Mouse (Mus musculus) embryonic facial prominence, embryonic 12.5 days (tissue): ENCODE data around the gene Entpd1. TPM values are rescaled to one million over a fixed set of nuclear protein-coding genes. Genes with fewer than 3 reads are reported as not detected.
"Not testable (repeated sequence)": the region's sequence is repeated elsewhere in the genome, so short reads cannot be mapped to it uniquely, and the experiment has no call there.

ENCODE experiments used
- ATAC-seq: fragments of 200-750 bp; cut with Nextera tagmentation; 2 replicates; pipeline ENCODE4 v1.8.0; 2017; ENCODE audit not compliant: insufficient number of reproducible peaks, insufficient read depth, low FRiP score, low TSS enrichment
- H3K27ac ChIP-seq: fragments of 300-500 bp; sonication (generic); 2 replicates; pipeline ENCODE4 v1.5.1; 2016; ENCODE audit warnings: mild to moderate bottlenecking
- H3K27me3 ChIP-seq: fragments of 300-500 bp; sonication (generic); 2 replicates; pipeline ENCODE4 v1.6.1; 2016; ENCODE audit warnings: mild to moderate bottlenecking, moderate library complexity
- H3K36me3 ChIP-seq: fragments of 300-500 bp; sonication (generic); 2 replicates; pipeline ENCODE4 v1.6.1; 2016; ENCODE audit warnings: mild to moderate bottlenecking
- H3K4me1 ChIP-seq: fragments of 300-500 bp; sonication (generic); 2 replicates; pipeline ENCODE4 v1.6.1; 2016
- H3K4me2 ChIP-seq: fragments of 300-500 bp; sonication (generic); replicated peaks from 2 replicates; pipeline ENCODE4 v1.6.1; 2016; ENCODE audit warnings: mild to moderate bottlenecking, moderate library complexity
- H3K4me3 ChIP-seq: fragments of 300-500 bp; sonication (generic); 2 replicates; pipeline ENCODE4 v1.5.1; 2016; ENCODE audit warnings: mild to moderate bottlenecking
- H3K9ac ChIP-seq: fragments of 300-500 bp; sonication (generic); 2 replicates; pipeline ENCODE4 v1.6.1; 2016; ENCODE audit warnings: mild to moderate bottlenecking, moderate library complexity
- H3K9me3 ChIP-seq: fragments of 300-500 bp; sonication (generic); 2 replicates; pipeline ENCODE4 v1.6.1; 2016; ENCODE audit warnings: mild to moderate bottlenecking, moderate library complexity
- WGBS: fragments of 180-500 bp; shearing (Covaris S2); methylation state at CpG from one replicate; pipeline ENCODE4 v1.1.7; 2016; 5-methylcytosine and 5-hydroxymethylcytosine counted together
- polyA plus RNA-seq: library from polyadenylated mRNA; unstranded; fragments of >200 nt; fragmentation: Nextera tagmentation; extraction: Ambion mirVana; gene quantifications from 2 replicates; pipeline ENCODE4 v1.2.1, GENCODE M21; 2016

Gene Entpd1
- polyA plus RNA-seq, 1 experiment from 2014 or later: 7.4 TPM

DNA sequence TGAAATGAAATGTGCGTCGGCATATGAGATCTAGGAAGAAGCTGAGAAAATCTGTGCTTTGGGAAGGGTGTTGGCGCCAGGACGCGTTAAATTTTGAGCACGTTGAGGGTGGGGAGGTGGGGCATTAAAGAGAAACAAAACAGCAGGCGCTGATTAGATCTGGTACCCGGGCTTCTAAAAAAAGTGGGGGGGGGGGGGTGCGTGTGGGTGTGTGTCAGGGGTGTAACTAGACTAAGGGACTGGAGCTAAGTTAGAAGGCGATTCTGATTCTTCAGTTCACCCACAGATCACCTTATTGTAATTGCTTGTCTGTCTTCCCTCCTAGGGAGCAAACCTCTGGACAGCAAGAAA is 22.7 kb upstream of the Entpd1 start:
- no peak for ATAC-seq
- no peak overlapping the region for H3K27ac ChIP-seq
- H3K36me3 ChIP-seq: no peaks in the 10 kb centered on the region
- no peaks in the 10 kb centered on the region for H3K9me3 ChIP-seq
- peak overlapping the region; percentile 79 for H3K4me2 ChIP-seq
- 0% methylated on average over 10 of the region's 10 CpGs for WGBS
- H3K9ac ChIP-seq: peak overlapping the region; percentile 16; the same call in 1 of the 2 replicates
- H3K4me3 ChIP-seq: peak overlapping the region; percentile 79
- no peaks in the 10 kb centered on the region for H3K27me3 ChIP-seq
- H3K4me1 ChIP-seq: peaks cover 10% of the 10 kb centered on the region

GRCm38 (mm10) chr19:40595231-40595630 is 16.9 kb upstream of the Entpd1 start:
- H3K4me2 ChIP-seq: no peak overlapping the region
- no peak for ATAC-seq
- H3K36me3 ChIP-seq: peaks cover 20% of the 10 kb centered on the region; the same call in 1 of the 2 replicates
- no peaks in the 10 kb centered on the region for H3K27me3 ChIP-seq
- WGBS: 89% methylated on average over 3 of the region's 3 CpGs
- H3K9ac ChIP-seq: no peak overlapping the region
- no peak overlapping the region for H3K4me3 ChIP-seq
- H3K4me1 ChIP-seq: no peaks in the 10 kb centered on the region
- no peak overlapping the region for H3K27ac ChIP-seq
- H3K9me3 ChIP-seq: no peaks in the 10 kb centered on the region

- WGBS: 87% methylated on average over 8 of the region's 8 CpGs
- no peak for ATAC-seq
- Histone ChIP-seq H3K4me2 (no peak overlapping the region), H3K4me1 (no peaks in the 10 kb centered on the region), H3K9me3 (no peaks in the 10 kb centered on the region), H3K36me3 (peaks cover 20% of the 10 kb centered on the region; the same call in 1 of the 2 replicates), H3K27me3 (no peaks in the 10 kb centered on the region), H3K27ac (no peak overlapping the region), H3K9ac (no peak overlapping the region), H3K4me3 (no peak overlapping the region)
These were observed 16.3 kb upstream of the Entpd1 start for GRCm38 (mm10) chr19:40595831-40596230.

DNA sequence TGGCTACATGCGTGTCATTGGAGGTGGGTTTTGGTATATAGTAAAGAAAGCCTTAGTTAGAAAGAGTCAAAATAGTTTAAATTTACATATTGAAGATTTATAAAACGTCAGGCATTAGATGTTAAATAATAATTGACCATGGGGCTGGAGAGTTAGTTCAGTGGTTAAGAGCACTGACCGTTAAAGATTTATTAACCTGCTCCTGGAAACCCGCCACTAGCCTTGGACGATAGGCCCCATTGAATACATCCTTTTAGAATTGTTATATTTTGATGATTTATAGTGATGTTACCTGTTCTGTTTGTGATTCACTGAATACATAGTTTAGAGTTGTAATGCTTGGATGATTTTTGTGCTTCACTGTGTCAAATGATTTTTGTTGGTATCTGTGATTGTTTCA is 11.3 kb upstream of the Entpd1 start:
- not testable (repeated sequence) for ATAC-seq, H3K9ac ChIP-seq
- 94% methylated on average over 5 of the region's 5 CpGs for WGBS

DNA sequence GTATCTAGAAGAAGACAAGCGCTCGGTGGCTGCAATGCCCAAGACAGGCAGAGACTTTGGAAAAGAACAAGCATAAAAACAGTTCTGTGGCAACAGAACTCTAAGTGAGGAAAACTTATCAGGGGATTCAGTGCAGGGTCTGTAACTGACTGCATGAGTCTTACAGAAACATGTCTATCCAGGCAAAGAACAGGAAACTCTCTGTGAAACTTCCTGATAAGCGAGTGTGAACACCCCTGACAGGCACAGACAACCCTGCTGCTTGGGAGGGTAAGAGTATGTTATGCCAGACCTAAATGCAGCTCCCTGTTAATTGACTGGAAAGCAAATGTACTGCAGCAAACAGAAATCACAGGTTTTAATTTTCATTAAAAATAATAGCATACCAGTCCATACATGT is 10.3 kb upstream of the Entpd1 start:
- Histone ChIP-seq H3K4me3 (no peak overlapping the region), H3K4me1 (no peaks in the 10 kb centered on the region), H3K36me3 (peaks cover 30% of the 10 kb centered on the region), H3K4me2 (no peak overlapping the region), H3K27ac (no peak overlapping the region), H3K9ac (no peak overlapping the region), H3K9me3 (no peaks in the 10 kb centered on the region), H3K27me3 (no peaks in the 10 kb centered on the region)
- 79% methylated on average over 3 of the region's 3 CpGs for WGBS
- no peak for ATAC-seq

More for the DNA sequence above, 11.3 kb upstream of the Entpd1 start:
- not testable (repeated sequence) for H3K9me3 ChIP-seq, H3K4me3 ChIP-seq, H3K4me2 ChIP-seq, H3K27me3 ChIP-seq, H3K27ac ChIP-seq, H3K4me1 ChIP-seq
- peaks cover 29% of the 10 kb centered on the region for H3K36me3 ChIP-seq

- Histone ChIP-seq H3K4me3 (no peak overlapping the region), H3K9me3 (no peaks in the 10 kb centered on the region), H3K36me3 (peaks cover 50% of the 10 kb centered on the region)
These were observed 7.0 kb upstream of the Entpd1 start for GRCm38 (mm10) chr19:40605189-40605588.

DNA sequence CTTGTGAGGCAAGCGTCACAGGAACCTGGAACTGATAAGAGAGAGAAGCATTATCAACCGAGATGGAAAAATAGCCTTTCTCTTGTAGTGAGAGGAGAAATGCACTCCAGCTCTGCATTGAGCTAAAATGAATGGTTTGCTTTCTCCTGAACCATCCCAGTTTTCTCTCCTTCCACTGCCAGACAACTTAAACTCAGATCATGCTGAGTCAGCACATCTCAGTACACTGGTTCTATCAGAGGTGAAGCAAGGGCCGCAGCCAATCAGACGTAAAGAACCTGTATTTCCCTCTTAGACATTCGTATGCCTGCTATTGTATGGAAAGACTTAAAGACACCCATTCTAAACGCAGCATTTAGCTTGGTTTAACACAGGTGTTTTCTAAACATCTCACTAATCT is 4.5 kb upstream of the Entpd1 start:
- WGBS: 90% methylated on average over 6 of the region's 6 CpGs

More at GRCm38 (mm10) chr19:40605189-40605588, 7.0 kb upstream of the Entpd1 start:
- H3K27ac ChIP-seq: no peak overlapping the region
- no peak overlapping the region for H3K9ac ChIP-seq
- ATAC-seq: no peak
- 95% methylated on average over 9 of the region's 9 CpGs for WGBS
- no peak overlapping the region for H3K4me2 ChIP-seq
- no peaks in the 10 kb centered on the region for H3K4me1 ChIP-seq
- H3K27me3 ChIP-seq: no peaks in the 10 kb centered on the region

GRCm38 (mm10) chr19:40614811-40615210 is 2.6 kb downstream of the Entpd1 start:
- Histone ChIP-seq H3K27ac (no peak overlapping the region), H3K4me1 (peaks cover 6% of the 10 kb centered on the region), H3K36me3 (0 out of 2 replicates have a peak, but pooled peaks cover under 1% of the 10 kb centered on the region), H3K4me2 (no peak overlapping the region), H3K9me3 (no peaks in the 10 kb centered on the region), H3K4me3 (no peak overlapping the region), H3K27me3 (no peaks in the 10 kb centered on the region), H3K9ac (no peak overlapping the region)
- 61% methylated on average over 7 of the region's 7 CpGs for WGBS
- ATAC-seq: no peak

More for the DNA sequence above, 4.5 kb upstream of the Entpd1 start:
- Histone ChIP-seq H3K4me3 (no peak overlapping the region), H3K9me3 (no peaks in the 10 kb centered on the region), H3K4me2 (no peak overlapping the region), H3K36me3 (peaks cover 48% of the 10 kb centered on the region), H3K4me1 (peaks cover 6% of the 10 kb centered on the region), H3K9ac (no peak overlapping the region), H3K27me3 (no peaks in the 10 kb centered on the region), H3K27ac (no peak overlapping the region)
- no peak for ATAC-seq

DNA sequence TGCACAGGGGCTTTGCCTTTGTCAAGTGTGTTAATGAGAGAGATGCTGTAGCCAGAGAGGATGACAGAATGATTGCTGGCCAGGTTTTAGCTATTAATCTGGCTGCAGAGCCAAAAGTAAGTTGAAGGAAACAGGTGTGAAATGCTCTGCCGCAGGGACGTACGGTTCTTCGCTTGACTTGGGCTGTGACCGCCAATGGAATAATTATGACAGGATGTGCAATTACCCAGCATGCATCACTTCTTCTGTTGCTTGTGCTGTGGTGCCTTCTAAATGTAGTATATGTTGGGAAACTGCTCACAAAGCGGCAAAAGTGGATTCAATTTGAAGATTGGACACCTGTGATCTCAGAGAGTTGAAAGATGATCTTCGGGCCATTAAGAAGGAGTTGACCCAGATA is 3.9 kb downstream of the Entpd1 start:
- H3K9ac ChIP-seq: no peak overlapping the region

GRCm38 (mm10) chr19:40621616-40622015 is 9.4 kb downstream of the Entpd1 start:
- not testable (repeated sequence) for H3K4me2 ChIP-seq, H3K27me3 ChIP-seq, H3K4me1 ChIP-seq, H3K27ac ChIP-seq, H3K36me3 ChIP-seq, H3K9ac ChIP-seq, H3K4me3 ChIP-seq, ATAC-seq, H3K9me3 ChIP-seq
- WGBS: 55% methylated on average over 12 of the region's 26 CpGs

More for the DNA sequence above, 3.9 kb downstream of the Entpd1 start:
- Histone ChIP-seq H3K4me3 (no peak overlapping the region), H3K27ac (no peak overlapping the region), H3K4me2 (no peak overlapping the region), H3K4me1 (peaks cover 6% of the 10 kb centered on the region), H3K9me3 (no peaks in the 10 kb centered on the region), H3K36me3 (no peaks in the 10 kb centered on the region), H3K27me3 (no peaks in the 10 kb centered on the region)
- ATAC-seq: no peak
- WGBS: 81% methylated on average over 7 of the region's 7 CpGs

GRCm38 (mm10) chr19:40625935-40626334 is 13.8 kb downstream of the Entpd1 start:
- Histone ChIP-seq H3K4me2 (no peak overlapping the region), H3K4me1 (no peaks in the 10 kb centered on the region), H3K36me3 (no peaks in the 10 kb centered on the region), H3K9ac (no peak overlapping the region), H3K9me3 (no peaks in the 10 kb centered on the region), H3K27me3 (no peaks in the 10 kb centered on the region), H3K4me3 (no peak overlapping the region), H3K27ac (no peak overlapping the region)
- WGBS: 70% methylated on average over 12 of the region's 12 CpGs
- no peak for ATAC-seq

- no peak overlapping the region for H3K4me3 ChIP-seq
- no peak overlapping the region for H3K4me2 ChIP-seq
- ATAC-seq: no peak
- H3K27ac ChIP-seq: no peak overlapping the region
- H3K9me3 ChIP-seq: no peaks in the 10 kb centered on the region
- no peaks in the 10 kb centered on the region for H3K36me3 ChIP-seq
- no peak overlapping the region for H3K9ac ChIP-seq
- H3K4me1 ChIP-seq: no peaks in the 10 kb centered on the region
- H3K27me3 ChIP-seq: no peaks in the 10 kb centered on the region
These were observed 16.8 kb downstream of the Entpd1 start for GRCm38 (mm10) chr19:40628950-40629349.

- no peak for ATAC-seq
- Histone ChIP-seq H3K27ac (no peak overlapping the region), H3K36me3 (no peaks in the 10 kb centered on the region)
These were observed 17.9 kb downstream of the Entpd1 start for GRCm38 (mm10) chr19:40630096-40630495.

More at GRCm38 (mm10) chr19:40630096-40630495, 17.9 kb downstream of the Entpd1 start:
- no peak overlapping the region for H3K4me3 ChIP-seq
- H3K27me3 ChIP-seq: no peaks in the 10 kb centered on the region
- H3K9ac ChIP-seq: no peak overlapping the region
- H3K4me1 ChIP-seq: no peaks in the 10 kb centered on the region
- no peaks in the 10 kb centered on the region for H3K9me3 ChIP-seq
- WGBS: 84% methylated on average over 3 of the region's 3 CpGs
- H3K4me2 ChIP-seq: no peak overlapping the region
